Mouse (Mus musculus): Measurements from ENCODE around the gene Actr3b.

DNA sequence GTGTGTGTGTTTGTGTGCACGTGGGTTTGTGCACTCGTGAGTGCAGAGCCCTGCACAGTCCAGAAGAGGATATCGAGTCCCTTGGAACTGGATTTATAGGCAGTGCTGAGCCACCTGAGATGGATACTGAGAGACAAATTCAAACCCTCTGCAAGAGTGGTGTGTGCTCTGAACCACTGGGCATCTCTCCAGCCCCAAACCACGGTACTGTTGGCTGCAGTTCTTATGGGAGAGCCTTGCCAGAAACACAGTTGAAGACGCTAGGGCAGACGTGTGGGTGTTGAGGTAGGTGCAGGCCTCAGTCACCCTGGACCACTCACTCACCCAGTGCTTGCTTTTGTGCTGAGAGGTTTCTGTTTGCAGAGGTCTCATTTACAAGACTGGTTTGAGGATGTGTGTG is 41.1 kb downstream of the Actr3b start:
- TF ChIP-seq CTCF (IDR thresholded peaks at IDR 0.05; ENCODE audit: control insufficient read depth, insufficient read depth, insufficient replicate concordance, low read depth, low read length) (no peak), POLR2A (IDR thresholded peaks at IDR 0.05; ENCODE audit: control insufficient read depth, low read depth, low read length) (no peak)

Measured in testis, adult 2 months (tissue).